Mouse (Mus musculus) small intestine, adult 2 months (tissue): ENCODE measurements around the gene Man2a1. TPM values are rescaled to one million over a fixed set of nuclear protein-coding genes. Genes with fewer than 3 reads are reported as not detected.

Source experiments
- H3K27ac ChIP-seq: fragments of 200-500 bp; 2 replicates; pipeline ENCODE4 v1.5.1; 2012; ENCODE audit warnings: low read depth, low read length, control low read depth, inconsistent platforms; ENCODE audit not compliant: insufficient read depth
- H3K27me3 ChIP-seq: fragments of 200-500 bp; 2 replicates; pipeline ENCODE4 v1.6.1; 2012; ENCODE audit warnings: mild to moderate bottlenecking, moderate library complexity, low read length, inconsistent platforms; ENCODE audit not compliant: control insufficient read depth, insufficient read depth
- H3K36me3 ChIP-seq: fragments of 200-500 bp; 2 replicates; pipeline ENCODE4 v1.6.1; 2012; ENCODE audit warnings: mild to moderate bottlenecking, low read length, control low read depth, inconsistent platforms; ENCODE audit not compliant: control insufficient read depth, insufficient read depth
- H3K4me1 ChIP-seq: fragments of 200-500 bp; 2 replicates; pipeline ENCODE4 v1.6.1; 2012; ENCODE audit warnings: low read length, inconsistent platforms, mixed read lengths; ENCODE audit not compliant: control insufficient read depth, insufficient read depth, insufficient read length
- H3K4me3 ChIP-seq: fragments of 200-500 bp; 2 replicates; pipeline ENCODE4 v1.5.1; 2012; ENCODE audit warnings: low read depth, mild to moderate bottlenecking, control low read depth, inconsistent platforms, low read length, moderate library complexity
- CTCF ChIP-seq: fragments of 200-500 bp; IDR thresholded peaks from 2 replicates; pipeline ENCODE4 v1.5.1; 2012; ENCODE audit warnings: low read depth, mild to moderate bottlenecking, control low read depth, inconsistent platforms, low read length, moderate library complexity, mixed read lengths; ENCODE audit not compliant: insufficient replicate concordance, insufficient read length; ENCODE audit errors: extremely low read depth
- POLR2A ChIP-seq: fragments of 200-500 bp; IDR thresholded peaks from 2 replicates; pipeline ENCODE4 v1.6.1; 2012; ENCODE audit warnings: low read depth, mild to moderate bottlenecking, control low read depth, inconsistent platforms, low read length, moderate library complexity
- WGBS: fragments of 180-500 bp; shearing (Covaris S2); methylation state at CpG from one replicate; pipeline ENCODE4 v1.1.7; 2018; 5-methylcytosine and 5-hydroxymethylcytosine counted together
- polyA plus RNA-seq: library from polyadenylated mRNA; depleted of rRNA; stranded (reverse); fragments of >200 nt; gene quantifications from 2 replicates; pipeline ENCODE4 v1.2.3, GENCODE M21; 2012

Gene Man2a1
- polyA plus RNA-seq, 1 experiment = 6.7 TPM

DNA sequence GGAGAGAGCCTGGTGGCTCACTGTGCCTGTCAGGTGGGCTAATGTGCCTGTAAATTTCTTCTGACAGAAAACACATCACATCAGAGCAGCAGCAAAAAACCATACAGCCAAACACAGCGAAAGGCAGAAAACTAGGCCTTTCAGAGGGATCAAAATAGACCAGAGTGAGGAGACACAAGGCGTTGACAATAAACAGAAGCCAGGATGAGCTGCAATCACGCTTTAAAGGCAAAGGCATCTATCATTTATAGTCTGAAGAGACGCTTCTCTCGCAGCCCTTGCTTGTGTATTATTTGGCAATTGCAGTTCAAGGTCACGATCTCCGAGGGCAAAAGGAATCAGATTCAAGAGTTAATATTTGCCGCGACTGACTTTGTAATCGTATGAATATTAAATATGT is 9.2 kb upstream of the Man2a1 start:
- TF ChIP-seq POLR2A (no peak), CTCF (no peak)
- Histone ChIP-seq H3K4me1 (peaks cover 3% of the 10 kb centered on the region; the same call in 1 of the 2 replicates), H3K27me3 (no peaks in the 10 kb centered on the region), H3K27ac (no peak overlapping the region), H3K4me3 (no peak overlapping the region), H3K36me3 (no peaks in the 10 kb centered on the region)
- WGBS = 80% methylated on average over 10 of the region's 10 CpGs

DNA sequence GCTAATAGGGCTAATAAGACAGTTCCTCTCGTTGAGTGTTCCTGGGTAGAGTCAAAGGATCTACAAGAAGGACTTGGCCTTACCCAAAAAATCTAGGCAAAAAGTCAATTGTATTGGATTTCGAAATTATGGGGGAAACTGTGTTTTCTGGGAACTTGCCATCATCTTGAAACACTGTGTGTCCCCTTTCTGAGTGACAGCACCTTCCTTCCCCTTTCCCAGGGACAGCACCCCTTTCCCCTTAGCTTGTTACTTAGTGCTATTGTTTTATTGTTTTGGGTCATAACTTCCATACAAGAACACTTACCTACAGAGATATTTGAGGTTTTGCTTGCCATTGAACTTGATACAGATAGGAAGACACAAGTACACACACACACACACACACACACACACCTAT is 8.2 kb upstream of the Man2a1 start:
- Histone ChIP-seq H3K27ac (no peak overlapping the region), H3K4me3 (no peak overlapping the region), H3K27me3 (no peaks in the 10 kb centered on the region), H3K36me3 (no peaks in the 10 kb centered on the region), H3K4me1 (peaks cover 3% of the 10 kb centered on the region; the same call in 1 of the 2 replicates)
- TF ChIP-seq CTCF = no peak
- no peak for TF ChIP-seq POLR2A
- WGBS = 82% methylated on average over 2 of the region's 2 CpGs

DNA sequence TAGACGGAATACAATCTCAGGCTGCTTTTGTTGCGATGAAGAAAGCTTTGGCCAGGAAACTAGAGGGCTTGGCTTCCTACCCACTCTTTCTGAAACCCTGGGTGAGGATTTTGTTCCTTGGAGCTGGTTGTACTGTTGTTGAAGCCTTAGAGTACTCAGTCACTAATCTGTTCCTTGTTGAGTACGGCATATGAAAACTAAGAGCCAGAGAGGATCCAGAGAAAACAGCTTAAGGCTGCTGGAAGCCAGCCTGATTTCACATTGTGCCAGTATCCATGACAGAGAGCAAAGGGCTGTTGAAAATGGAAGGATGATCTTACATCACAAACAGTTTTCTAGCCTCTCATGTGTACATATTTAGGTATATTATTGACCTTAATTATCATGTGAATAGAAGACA is 7.7 kb upstream of the Man2a1 start:
- no peak overlapping the region for H3K27ac ChIP-seq
- 85% methylated on average over 3 of the region's 3 CpGs for WGBS
- H3K27me3 ChIP-seq = no peaks in the 10 kb centered on the region
- TF ChIP-seq CTCF = no peak
- no peak for TF ChIP-seq POLR2A
- H3K4me1 ChIP-seq = peaks cover 3% of the 10 kb centered on the region; the same call in 1 of the 2 replicates
- H3K4me3 ChIP-seq = no peak overlapping the region
- no peaks in the 10 kb centered on the region for H3K36me3 ChIP-seq

DNA sequence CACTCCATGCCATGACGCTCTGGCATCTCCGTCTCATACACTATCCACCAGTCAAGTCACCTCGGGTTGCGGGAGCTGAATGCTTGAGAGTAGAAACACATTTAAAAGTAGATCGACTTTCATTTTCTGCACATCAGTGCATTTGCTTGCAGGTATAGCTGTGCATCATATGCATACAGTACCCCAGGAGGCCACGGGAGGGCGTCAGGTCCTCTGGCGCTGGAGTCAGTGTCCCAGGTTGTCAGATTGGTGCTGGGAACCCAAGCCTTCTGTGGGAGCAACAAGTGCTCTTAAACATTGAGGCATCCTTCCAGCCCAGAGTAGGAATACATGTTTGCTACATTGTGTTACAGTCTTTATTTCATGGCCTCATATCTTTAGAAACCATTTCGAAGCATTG is 2.8 kb upstream of the Man2a1 start:
- TF ChIP-seq POLR2A (no peak), CTCF (no peak)
- Histone ChIP-seq H3K36me3 (no peaks in the 10 kb centered on the region), H3K4me3 (no peak overlapping the region), H3K4me1 (peaks cover 4% of the 10 kb centered on the region; the same call in 1 of the 2 replicates), H3K27me3 (no peaks in the 10 kb centered on the region), H3K27ac (no peak overlapping the region)
- 95% methylated on average over 9 of the region's 9 CpGs for WGBS

DNA sequence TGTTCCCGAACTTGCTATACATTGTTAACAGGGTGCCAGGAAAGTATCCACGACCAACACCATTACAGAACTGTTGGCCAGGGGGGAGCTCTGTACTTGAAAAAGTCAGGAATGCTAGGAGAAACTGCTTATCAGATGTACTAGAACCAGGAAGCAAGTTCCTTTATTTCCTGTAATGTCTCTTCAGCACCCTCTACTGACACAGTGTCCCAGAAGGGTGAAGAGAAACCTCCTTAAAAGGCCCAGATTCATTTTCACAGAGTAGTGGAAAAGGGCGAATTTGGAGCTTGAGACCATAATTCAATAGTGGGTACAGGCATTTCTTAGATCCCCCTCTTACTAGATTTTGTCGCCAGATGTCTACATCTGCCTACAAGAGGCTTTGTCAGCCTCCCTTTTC is 620 bp upstream of the Man2a1 start:
- Histone ChIP-seq H3K27me3 (no peaks in the 10 kb centered on the region), H3K4me1 (peaks cover 11% of the 10 kb centered on the region; the same call in 1 of the 2 replicates), H3K36me3 (no peaks in the 10 kb centered on the region), H3K4me3 (peak overlapping the region; percentile 66), H3K27ac (peak overlapping the region; percentile 95)
- TF ChIP-seq CTCF (no peak), POLR2A (no peak)
- WGBS = 15% methylated on average over 4 of the region's 4 CpGs

DNA sequence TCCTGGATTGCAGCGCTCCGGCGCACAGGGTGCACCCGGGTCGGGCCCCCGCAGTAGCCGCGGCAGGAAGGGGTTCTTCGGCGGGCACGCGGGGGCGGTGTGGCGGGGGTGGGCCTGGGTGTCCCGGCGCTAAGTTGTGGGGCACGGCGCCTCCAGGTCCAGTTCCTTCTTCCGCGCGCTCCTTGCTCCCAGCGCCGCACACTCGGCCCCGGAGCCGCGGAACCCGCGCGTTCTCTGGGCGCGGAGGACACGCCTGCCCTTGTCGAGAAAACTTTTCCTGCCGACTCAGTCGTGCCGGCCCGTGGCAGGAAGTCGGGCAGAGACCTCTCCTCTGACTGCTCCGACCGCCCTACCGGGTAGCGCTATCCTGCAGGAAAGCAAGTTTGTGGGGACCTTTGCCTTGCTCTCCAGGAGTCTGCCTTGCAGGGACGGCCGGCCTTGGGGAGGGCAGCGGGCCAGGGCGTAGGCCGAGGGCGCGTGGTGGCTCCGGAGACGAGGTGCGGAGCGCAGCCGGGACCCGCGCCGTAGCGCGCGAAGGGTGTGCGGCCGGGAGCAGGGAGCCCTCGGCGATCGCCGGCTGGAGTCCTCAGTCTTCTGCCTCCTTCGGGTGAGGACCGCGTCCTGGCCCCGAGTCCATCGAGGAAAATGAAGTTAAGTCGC is 685 bp downstream of the Man2a1 start:
- Histone ChIP-seq H3K36me3 (no peaks in the 10 kb centered on the region), H3K4me3 (peak overlapping the region; percentile 81), H3K27me3 (no peaks in the 10 kb centered on the region), H3K4me1 (peaks cover 13% of the 10 kb centered on the region; the same call in 1 of the 2 replicates), H3K27ac (peak overlapping the region; percentile 78)
- WGBS = 1% methylated on average over 73 of the region's 73 CpGs
- TF ChIP-seq POLR2A = no peak
- TF ChIP-seq CTCF = no peak

DNA sequence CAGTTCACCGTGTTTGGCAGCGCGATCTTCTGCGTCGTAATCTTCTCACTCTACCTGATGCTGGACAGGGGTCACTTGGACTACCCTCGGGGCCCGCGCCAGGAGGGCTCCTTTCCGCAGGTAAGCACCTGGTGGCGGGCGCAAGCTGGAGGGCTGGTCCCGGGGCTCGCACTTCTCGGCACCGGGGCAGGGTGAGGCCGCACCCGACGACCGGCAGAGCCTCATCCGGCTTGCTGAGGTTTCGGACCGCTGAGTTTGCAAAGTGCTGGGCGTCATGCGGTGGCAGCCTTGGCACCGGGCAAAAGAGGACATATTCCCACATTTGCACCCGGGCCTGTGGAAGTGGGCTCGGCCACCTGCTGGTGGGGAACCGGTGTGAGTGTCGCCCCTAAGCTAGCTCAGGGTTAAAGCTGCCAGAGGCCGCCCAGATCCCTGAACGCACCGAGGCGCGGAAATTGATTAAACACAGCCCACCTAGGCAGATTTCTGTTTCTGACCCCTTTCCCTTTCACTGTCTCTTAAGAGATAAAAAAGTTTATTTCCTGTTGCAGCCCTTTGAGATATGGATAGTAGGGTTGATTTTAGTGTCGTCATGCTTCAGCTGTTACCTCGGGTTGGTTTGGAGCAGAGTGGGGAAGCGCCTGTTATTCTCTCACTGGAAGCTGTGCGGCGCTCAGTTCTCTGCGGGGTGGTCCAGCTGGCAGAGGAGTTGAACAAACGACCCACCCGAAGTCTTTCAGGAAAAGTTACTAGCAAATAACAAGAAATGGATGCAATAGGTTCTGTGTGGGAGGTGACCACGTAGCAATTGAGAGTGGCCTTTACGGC is 1.4 kb downstream of the Man2a1 start:
- Histone ChIP-seq H3K27me3 (no peaks in the 10 kb centered on the region), H3K27ac (peak overlapping the region; percentile 78), H3K4me1 (peaks cover 13% of the 10 kb centered on the region; the same call in 1 of the 2 replicates), H3K36me3 (no peaks in the 10 kb centered on the region), H3K4me3 (peak overlapping the region; percentile 81)
- no peak for TF ChIP-seq POLR2A
- peak; percentile 45; the same call in 1 of the 2 replicates for TF ChIP-seq CTCF
- 1% methylated on average over 44 of the region's 44 CpGs for WGBS
